Comparison of ENCODE assay signal across 9 mouse cellular contexts in genomic region chr17:85463497-85464392, GRCm38 (mm10).
DNase-seq lines count a peak whose midpoint lies in the region; ATAC-seq and TF ChIP-seq lines count a peak whose summit lies in the region.
"Had no signal": no experiment of that assay in that cellular context is flagged by ENCODE, and none has a peak within 500 bp of the region (broad histone marks: within the 10 kb centered on the region; RNA-seq: fewer than 3 reads in every experiment).

No protein-coding gene starts in this region.

- H3K4me3 ChIP-seq in midbrain, embryonic 10.5 days: peak overlapping the region; percentile 46
- H3K4me3 ChIP-seq in midbrain, postnatal 0 days (ENCODE audit: low read depth, low read length): no peak overlapping the region
- no peak overlapping the region for H3K4me3 ChIP-seq in embryonic facial prominence, embryonic 14.5 days (ENCODE audit: low read depth, low read length)

- H3K36me3 ChIP-seq in midbrain, embryonic 10.5 days: no peaks in the 10 kb centered on the region
- H3K36me3 ChIP-seq in midbrain, postnatal 0 days (ENCODE audit: insufficient read depth, low read length): no peaks in the 10 kb centered on the region
- H3K36me3 ChIP-seq in embryonic facial prominence, embryonic 14.5 days (ENCODE audit: control insufficient read depth, insufficient read depth, low read length): no peaks in the 10 kb centered on the region

- no peak for DNase-seq in midbrain, embryonic 10.5 days (ENCODE audit: low spot score)
- no peak for DNase-seq in midbrain, postnatal 0 days (ENCODE audit: low spot score)
- peak; percentile 31 for DNase-seq in embryonic facial prominence, embryonic 14.5 days (ENCODE audit: low spot score)
- DNase-seq in kidney, adult 9 months: peak; percentile 42
- DNase-seq in retina, embryonic 14.5 days (ENCODE audit: low spot score): peak; percentile 84
- no peak for DNase-seq in gastrocnemius, postnatal 14 days
- no peak for DNase-seq in adrenal gland, postnatal 25 days
- DNase-seq: right cerebral cortex, adult 18-20 months had no signal

- intact Hi-C loops in gastrocnemius, postnatal 14 days (cut with DNase I; ENCODE audit: low total_unique reads): no loop called here

- H3K27ac ChIP-seq in midbrain, embryonic 10.5 days (replicated peaks): no peak overlapping the region
- no peak overlapping the region for H3K27ac ChIP-seq in midbrain, postnatal 0 days (ENCODE audit: low read depth, low read length)
- no peak overlapping the region for H3K27ac ChIP-seq in embryonic facial prominence, embryonic 14.5 days (replicated peaks; ENCODE audit: low read depth, low read length)
- H3K27ac ChIP-seq: macrophage had no signal

- no peaks in the 10 kb centered on the region for H3K9me3 ChIP-seq in midbrain, embryonic 10.5 days (replicated peaks)
- no peaks in the 10 kb centered on the region for H3K9me3 ChIP-seq in midbrain, postnatal 0 days (ENCODE audit: low read length)
- H3K9me3 ChIP-seq in embryonic facial prominence, embryonic 14.5 days (ENCODE audit: control insufficient read depth, low read length): no peaks in the 10 kb centered on the region

- H3K4me1 ChIP-seq in midbrain, embryonic 10.5 days: peaks cover 41% of the 10 kb centered on the region
- no peaks in the 10 kb centered on the region for H3K4me1 ChIP-seq in midbrain, postnatal 0 days (ENCODE audit: insufficient read depth, low read length)
- H3K4me1 ChIP-seq in embryonic facial prominence, embryonic 14.5 days (ENCODE audit: control insufficient read depth, insufficient read depth, low read length): no peaks in the 10 kb centered on the region

- WGBS in midbrain, embryonic 10.5 days: 10% methylated on average over 22 of the region's 22 CpGs
- WGBS in midbrain, postnatal 0 days: 10% methylated on average over 22 of the region's 22 CpGs
- 8% methylated on average over 22 of the region's 22 CpGs for WGBS in embryonic facial prominence, embryonic 14.5 days

- no peak overlapping the region for H3K9ac ChIP-seq in midbrain, postnatal 0 days (replicated peaks; ENCODE audit: low read length, poor library complexity, severe bottlenecking)
- no peak overlapping the region for H3K9ac ChIP-seq in embryonic facial prominence, embryonic 14.5 days (ENCODE audit: low read depth, low read length)

- ATAC-seq in midbrain, postnatal 0 days (ENCODE audit: low FRiP score): no peak
- ATAC-seq in embryonic facial prominence, embryonic 14.5 days (ENCODE audit: low read depth): no peak

- H3K4me2 ChIP-seq in midbrain, postnatal 0 days (ENCODE audit: low read depth, low read length, poor library complexity, severe bottlenecking): no peak overlapping the region
- H3K4me2 ChIP-seq in embryonic facial prominence, embryonic 14.5 days (ENCODE audit: low read depth, low read length): no peak overlapping the region; the same call in 1 of the 2 replicates

- TF ChIP-seq CTCF in midbrain, postnatal 0 days (IDR thresholded peaks at IDR 0.05): no peak

- peaks cover 100% of the 10 kb centered on the region for H3K27me3 ChIP-seq in midbrain, embryonic 10.5 days (ENCODE audit: low read depth, poor library complexity, severe bottlenecking)
- H3K27me3 ChIP-seq in midbrain, postnatal 0 days (ENCODE audit: insufficient read depth, low read length): peaks cover 73% of the 10 kb centered on the region
- H3K27me3 ChIP-seq in embryonic facial prominence, embryonic 14.5 days (replicated peaks; ENCODE audit: control insufficient read depth, insufficient read depth, low read length): peaks cover 100% of the 10 kb centered on the region

Comparison
In these comparisons a context has a peak if more than half of its experiments do, and no peak if none do; other contexts are left out.
1. DNase-seq: peak in embryonic facial prominence, embryonic 14.5 days (single experiment), kidney, adult 9 months (single experiment) and retina, embryonic 14.5 days (single experiment); none in midbrain, embryonic 10.5 days (single experiment), midbrain, postnatal 0 days (single experiment), gastrocnemius, postnatal 14 days (single experiment) and adrenal gland, postnatal 25 days (single experiment).